Mouse (Mus musculus) kidney, adult 2 months (tissue): ENCODE results near the gene Abl2. TPM values are rescaled to one million over a fixed set of nuclear protein-coding genes. Genes with fewer than 3 reads are reported as not detected.

Experiments used
- DNase-seq: peaks from one replicate; pipeline ENCODE4 v3.0.0; 2021
- H3K27ac ChIP-seq: fragments of 200-500 bp; 2 replicates; pipeline ENCODE4 v1.5.1; 2012; ENCODE audit warnings: low read depth, low read length, control low read depth, inconsistent platforms; ENCODE audit not compliant: insufficient read depth
- H3K27me3 ChIP-seq: fragments of 200-500 bp; replicated peaks from 2 replicates; pipeline ENCODE4 v1.6.1; 2012; ENCODE audit warnings: mild to moderate bottlenecking, moderate library complexity, low read length, inconsistent platforms; ENCODE audit not compliant: control insufficient read depth, insufficient read depth
- H3K36me3 ChIP-seq: fragments of 200-500 bp; 2 replicates; pipeline ENCODE4 v1.6.1; 2012; ENCODE audit warnings: mild to moderate bottlenecking, moderate library complexity, low read length, inconsistent platforms; ENCODE audit not compliant: control insufficient read depth, insufficient read depth
- H3K4me1 ChIP-seq: fragments of 200-500 bp; 2 replicates; pipeline ENCODE4 v1.6.1; 2011; ENCODE audit warnings: low read length; ENCODE audit not compliant: control insufficient read depth, insufficient read depth
- H3K4me3 ChIP-seq: fragments of 200-500 bp; 2 replicates; pipeline ENCODE4 v1.5.1; 2011; ENCODE audit warnings: mild to moderate bottlenecking, low read depth, low read length, control low read depth; ENCODE audit not compliant: insufficient read depth
- CTCF ChIP-seq: fragments of 200-500 bp; conservative IDR thresholded peaks from 2 replicates; pipeline ENCODE4 v1.5.1; 2011; ENCODE audit warnings: low read depth, mild to moderate bottlenecking, control low read depth, low read length, moderate library complexity, mixed read lengths; ENCODE audit not compliant: insufficient read depth, insufficient read length
- POLR2A ChIP-seq: fragments of 200-500 bp; IDR thresholded peaks from one replicate; pipeline ENCODE4 v1.6.1; 2011; ENCODE audit warnings: low read depth, low read length, control low read depth
- WGBS: fragments of 180-500 bp; shearing (Covaris S2); methylation state at CpG from one replicate; pipeline ENCODE4 v1.1.7; 2018; 5-methylcytosine and 5-hydroxymethylcytosine counted together
- polyA plus RNA-seq: library from polyadenylated mRNA; depleted of rRNA; stranded (reverse); fragments of >200 nt; gene quantifications from 2 replicates; pipeline ENCODE4 v1.2.3, GENCODE M21; 2012

Gene Abl2
- polyA plus RNA-seq, 1 experiment: 7.5 TPM

DNA sequence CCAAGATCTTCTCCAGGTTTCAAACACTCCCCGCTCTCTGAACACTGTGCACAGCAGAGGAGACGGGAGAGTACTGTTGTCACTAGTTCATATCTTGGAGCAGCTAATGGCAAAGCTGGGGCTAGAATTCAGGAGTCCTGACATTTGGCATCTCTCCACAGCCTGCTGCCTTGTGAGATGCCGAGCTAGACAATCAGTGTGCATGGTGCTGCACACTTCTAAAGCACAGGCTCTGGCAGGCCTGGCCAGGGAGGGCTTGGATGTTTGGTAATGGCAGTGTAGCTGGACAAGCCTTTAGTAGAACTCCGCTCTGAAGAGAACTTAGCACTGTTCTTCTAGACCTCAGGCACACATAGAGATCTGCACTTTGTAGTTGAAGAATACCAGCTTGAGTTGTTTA, 87.4 kb downstream of the Abl2 start:
- DNase-seq: no peak
- H3K27ac ChIP-seq: no peak overlapping the region
- no peaks in the 10 kb centered on the region; the same call in none of the 2 replicates for H3K36me3 ChIP-seq
- no peak overlapping the region for H3K4me3 ChIP-seq
- no peaks in the 10 kb centered on the region for H3K27me3 ChIP-seq
- no peak for TF ChIP-seq POLR2A
- TF ChIP-seq CTCF: no peak
- peaks cover 5% of the 10 kb centered on the region for H3K4me1 ChIP-seq
- WGBS: 76% methylated on average over 4 of the region's 4 CpGs

DNA sequence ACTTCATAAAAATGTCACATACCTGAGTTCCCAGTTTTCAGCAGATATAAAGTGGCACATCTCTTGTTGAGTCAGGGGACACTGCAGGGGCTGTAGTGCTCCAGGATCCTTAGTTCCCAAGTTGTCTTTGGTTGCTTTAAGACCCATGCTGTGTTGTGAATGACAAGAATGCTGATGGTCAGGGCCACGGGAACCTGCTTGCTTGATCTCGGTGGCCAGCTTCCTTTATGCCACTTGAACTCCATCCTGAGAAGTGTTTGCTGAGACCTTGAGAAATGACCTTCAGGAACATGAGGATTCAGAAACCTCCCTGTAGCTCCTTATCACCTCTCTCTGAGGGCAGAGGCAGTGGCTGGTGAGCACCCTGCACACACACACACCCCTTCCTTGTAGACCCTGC, 90.1 kb downstream of the Abl2 start:
- 36% methylated on average over 2 of the region's 2 CpGs for WGBS
- H3K4me1 ChIP-seq: peaks cover 5% of the 10 kb centered on the region
- H3K4me3 ChIP-seq: no peak overlapping the region
- TF ChIP-seq CTCF: no peak
- TF ChIP-seq POLR2A: no peak
- no peaks in the 10 kb centered on the region; the same call in 1 of the 2 replicates for H3K36me3 ChIP-seq
- H3K27me3 ChIP-seq: no peaks in the 10 kb centered on the region
- DNase-seq: no peak
- no peak overlapping the region for H3K27ac ChIP-seq

- H3K36me3 ChIP-seq: no peaks in the 10 kb centered on the region; the same call in 1 of the 2 replicates
- H3K27me3 ChIP-seq: no peaks in the 10 kb centered on the region
- no peak overlapping the region for H3K4me3 ChIP-seq
- peak; percentile 29 for DNase-seq
- WGBS: 70% methylated on average over 9 of the region's 9 CpGs
- H3K4me1 ChIP-seq: no peaks in the 10 kb centered on the region
- H3K27ac ChIP-seq: no peak overlapping the region
- TF ChIP-seq POLR2A (no peak), CTCF (no peak)
Observed at GRCm38 (mm10) chr1:156650631-156651030, 92.0 kb downstream of the Abl2 start.

- H3K36me3 ChIP-seq: no peaks in the 10 kb centered on the region; the same call in 1 of the 2 replicates
- H3K4me3 ChIP-seq: no peak overlapping the region
- no peak overlapping the region for H3K27ac ChIP-seq
- WGBS: 59% methylated on average over 6 of the region's 6 CpGs
- TF ChIP-seq POLR2A (no peak), CTCF (no peak)
- no peaks in the 10 kb centered on the region for H3K27me3 ChIP-seq
- H3K4me1 ChIP-seq: no peaks in the 10 kb centered on the region
- DNase-seq: no peak
Observed at GRCm38 (mm10) chr1:156652189-156652822, 93.7 kb downstream of the Abl2 start.

GRCm38 (mm10) chr1:156654735-156655530, 96.3 kb downstream of the Abl2 start:
- peak; percentile 30 for DNase-seq
- Histone ChIP-seq H3K36me3 (no peaks in the 10 kb centered on the region), H3K27me3 (no peaks in the 10 kb centered on the region), H3K4me3 (no peak overlapping the region), H3K27ac (peak overlapping the region; percentile 64; the same call in 1 of the 2 replicates), H3K4me1 (peaks cover 2% of the 10 kb centered on the region; the same call in 1 of the 2 replicates)
- no peak for TF ChIP-seq CTCF
- no peak for TF ChIP-seq POLR2A
- WGBS: 57% methylated on average over 13 of the region's 13 CpGs

DNA sequence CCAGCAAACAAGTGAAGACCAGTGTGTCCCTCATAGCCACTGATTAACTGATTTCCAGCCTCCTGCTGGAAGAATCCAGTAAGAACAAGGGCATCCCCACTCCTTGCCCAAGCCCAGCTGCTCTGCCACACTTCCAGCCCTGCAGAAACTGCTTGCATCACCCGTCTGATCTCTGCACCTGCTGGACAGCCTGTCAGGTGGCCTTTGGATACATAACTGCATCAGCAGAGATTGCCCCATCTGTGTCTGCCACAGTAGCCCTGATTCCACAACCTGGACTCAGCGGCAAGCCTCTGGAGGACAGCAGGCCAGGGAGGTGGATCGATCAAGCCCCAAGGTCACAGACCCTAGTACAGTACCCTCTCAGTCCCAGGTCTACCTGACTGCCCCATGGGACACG, 98.9 kb downstream of the Abl2 start:
- H3K36me3 ChIP-seq: no peaks in the 10 kb centered on the region
- peaks cover 5% of the 10 kb centered on the region; the same call in 1 of the 2 replicates for H3K4me1 ChIP-seq
- no peak overlapping the region for H3K4me3 ChIP-seq
- TF ChIP-seq POLR2A: no peak
- 0 out of 2 replicates have a peak, but pooled peaks have one; percentile 27 for TF ChIP-seq CTCF
- WGBS: 60% methylated on average over 4 of the region's 4 CpGs
- H3K27me3 ChIP-seq: no peaks in the 10 kb centered on the region
- peak; percentile 29 for DNase-seq
- no peak overlapping the region for H3K27ac ChIP-seq

DNA sequence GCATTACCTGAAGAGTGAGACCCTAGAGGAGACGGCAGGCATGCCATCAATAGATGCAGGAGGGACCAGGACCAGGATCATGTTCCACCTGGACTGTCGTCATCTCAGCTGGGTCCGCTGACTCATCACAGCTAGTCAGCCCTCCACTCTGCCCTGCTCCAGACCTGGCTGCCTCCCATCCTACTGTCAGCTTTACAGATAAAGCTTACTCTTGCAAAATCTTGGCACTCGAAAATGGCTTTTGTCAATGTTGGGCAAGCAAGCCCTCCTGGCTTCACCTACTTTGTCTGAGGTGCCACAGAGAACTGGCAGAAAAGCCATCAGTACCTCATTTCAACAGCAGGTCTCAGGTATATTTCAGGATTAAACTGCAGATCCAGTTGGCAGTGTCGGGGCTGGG, 100.1 kb downstream of the Abl2 start:
- DNase-seq: no peak
- Histone ChIP-seq H3K27me3 (no peaks in the 10 kb centered on the region), H3K4me3 (no peak overlapping the region), H3K4me1 (peaks cover 5% of the 10 kb centered on the region; the same call in 1 of the 2 replicates), H3K27ac (no peak overlapping the region), H3K36me3 (no peaks in the 10 kb centered on the region)
- 78% methylated on average over 5 of the region's 5 CpGs for WGBS
- TF ChIP-seq CTCF (no peak), POLR2A (no peak)
